Mouse (Mus musculus): ENCODE measurements around the gene Tagln2. TPM values are rescaled to one million over a fixed set of nuclear protein-coding genes. Genes with fewer than 3 reads are reported as not detected.

Gene Tagln2
- polyA plus RNA-seq (2012; ENCODE audit: low replicate concordance), result 84.0 and 546 TPM in 2 replicates

DNA sequence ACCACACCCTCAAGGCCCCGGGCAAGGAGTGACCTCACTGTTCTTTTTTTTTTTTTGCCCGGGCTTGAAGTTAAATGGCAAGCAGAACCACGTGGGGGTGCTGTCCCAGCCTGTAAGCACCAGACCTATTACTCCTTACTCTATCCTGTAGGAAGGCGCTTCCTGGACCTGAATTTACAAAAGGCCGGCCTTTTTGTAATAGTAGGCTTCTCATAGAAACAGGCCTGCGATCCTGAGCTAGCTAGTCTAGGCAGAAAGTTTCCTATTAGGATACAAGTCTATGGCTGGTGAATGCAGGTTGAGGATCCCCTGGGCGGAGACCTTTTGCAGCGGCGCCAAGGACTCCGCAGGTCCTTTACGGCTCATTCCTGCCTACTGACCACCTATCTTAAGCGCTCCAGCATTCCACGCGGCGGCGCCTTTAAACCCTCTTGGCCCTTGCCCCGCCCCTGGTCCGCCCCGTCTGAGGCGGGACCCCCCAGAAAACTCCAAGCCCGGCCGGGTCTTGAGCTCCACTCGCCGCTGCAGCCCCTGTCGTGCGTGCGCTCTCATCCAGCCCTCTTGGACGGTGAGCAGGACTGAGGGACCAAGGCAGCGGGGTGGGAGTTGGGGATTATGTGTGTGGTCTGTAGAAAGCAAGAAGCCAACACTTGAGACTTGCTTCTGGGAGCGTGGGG lies at the start of gene Tagln2:
Gene Tagln2, plus strand, starts transcription at position 283 of the 677 bp plus-strand sequence.

DNA sequence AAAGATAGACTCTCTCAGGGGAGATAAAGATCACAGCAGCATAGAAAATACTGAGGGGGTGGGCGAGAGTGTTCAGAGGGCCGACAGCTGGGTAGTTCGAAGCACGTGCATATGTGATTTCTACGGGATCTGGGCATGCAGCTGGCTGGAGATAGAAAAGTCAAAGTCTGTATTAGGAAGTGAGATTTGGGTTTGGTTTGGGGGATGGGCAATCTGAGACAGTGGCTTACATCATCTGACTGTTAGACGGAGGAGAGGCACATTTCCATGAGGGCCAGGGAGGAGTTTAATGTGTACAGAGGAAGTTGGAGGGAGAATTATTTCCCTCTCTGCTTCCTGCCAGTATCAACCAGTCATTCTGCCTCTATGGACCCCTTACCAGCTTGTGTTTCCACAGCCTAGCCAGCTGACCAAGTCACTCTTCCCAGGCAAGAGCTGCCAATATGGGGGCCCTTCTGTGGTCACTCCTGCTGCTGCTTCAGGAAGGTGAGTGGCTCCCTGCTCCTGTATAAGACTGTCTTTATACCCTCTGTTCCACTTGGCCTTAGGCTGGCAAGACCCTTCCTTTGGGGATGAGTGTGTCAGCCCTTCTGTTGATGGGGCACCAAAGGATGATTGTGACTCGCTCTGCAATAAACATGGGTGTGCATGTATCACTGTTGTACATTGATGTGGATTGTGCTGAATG lies 24.6 kb upstream of the Tagln2 start, which contains the start of gene Slamf9:
Gene Slamf9, plus strand, starts transcription at position 305 of the 688 bp plus-strand sequence.

DNA sequence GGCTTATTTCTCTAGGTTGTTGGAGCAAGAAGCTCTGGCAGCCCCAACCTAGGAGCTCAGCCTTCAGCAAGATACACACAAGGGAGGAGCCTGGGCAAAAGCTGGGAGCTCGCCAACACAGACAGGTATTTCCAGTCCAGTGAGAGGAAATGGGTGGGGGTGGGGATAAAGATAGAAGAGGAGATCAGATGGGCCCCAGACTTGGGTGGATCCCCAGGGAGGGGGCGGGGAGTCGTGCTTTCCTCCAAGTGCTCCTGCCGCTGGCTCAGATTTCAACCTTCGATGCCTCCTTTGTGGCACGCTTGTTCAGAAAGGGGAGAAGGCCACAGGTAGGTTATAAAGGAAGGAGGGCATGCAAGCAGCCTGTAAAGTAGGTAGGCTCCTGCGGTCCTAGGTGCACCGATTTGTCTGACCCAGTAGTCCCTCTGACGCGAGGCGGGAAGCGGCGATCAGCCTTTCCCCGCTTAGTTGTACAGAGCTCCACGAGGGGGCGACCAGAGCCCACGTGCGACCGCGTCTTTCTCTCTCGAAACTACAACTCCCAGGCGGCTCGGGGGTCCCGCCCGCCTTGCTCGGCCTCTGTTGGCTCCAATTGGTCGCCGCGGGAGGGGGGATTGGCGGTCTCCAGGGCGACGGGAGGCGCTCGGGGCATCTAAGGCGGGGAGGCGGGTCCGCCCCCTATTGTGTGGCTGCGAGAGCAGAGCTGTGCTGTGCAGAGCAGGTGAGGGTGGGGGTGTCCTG lies 18.1 kb upstream of the Tagln2 start, which contains the start of gene Igsf9:
Gene Igsf9, plus strand, starts transcription at position 249 of the 741 bp plus-strand sequence.

DNA sequence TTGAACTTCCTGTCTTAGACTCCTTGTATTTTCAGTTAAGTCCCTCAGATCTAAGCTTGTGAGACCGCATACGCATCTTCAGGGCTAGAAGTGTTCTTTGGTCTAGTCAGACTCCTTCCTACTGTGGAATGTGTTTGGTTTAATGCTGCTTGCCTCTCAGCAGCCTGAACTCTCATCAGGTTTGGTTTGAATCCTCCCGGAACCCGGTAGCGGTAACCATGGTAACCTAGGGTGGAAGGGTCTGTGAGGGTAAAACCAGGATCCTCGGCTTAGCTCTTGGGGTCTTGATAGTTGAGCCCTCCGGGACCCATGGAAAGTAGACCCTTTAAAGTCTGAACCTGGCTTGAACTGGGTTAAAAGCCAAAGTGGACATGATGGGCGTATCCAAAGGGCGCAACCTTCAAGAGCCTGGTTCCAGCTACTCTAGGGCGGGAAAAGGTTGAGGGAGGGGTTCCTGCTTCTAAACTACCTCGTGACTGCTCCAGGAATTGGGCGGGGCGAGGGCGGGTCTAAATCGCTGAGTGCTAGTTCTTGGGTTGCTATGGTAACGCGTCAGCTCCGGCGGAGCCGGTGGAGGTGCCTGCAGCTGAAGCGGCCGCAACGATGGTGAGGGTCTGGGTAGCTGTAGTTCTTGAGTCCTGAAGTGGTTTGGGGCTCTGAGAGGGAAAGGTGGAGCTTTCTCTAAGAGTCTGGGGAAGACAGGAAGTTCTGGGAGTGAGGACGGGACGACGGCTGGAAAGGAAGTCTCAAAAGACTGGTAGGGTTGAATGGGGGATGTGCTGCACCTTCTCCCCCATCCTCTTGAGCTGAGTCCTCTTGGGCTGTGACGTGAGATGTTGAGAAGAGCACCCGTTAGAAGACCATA lies 21.0 kb downstream of the Tagln2 start, which contains the start of gene Cfap45:
Gene Cfap45, plus strand, starts transcription at position 226 of the 865 bp plus-strand sequence.

DNA sequence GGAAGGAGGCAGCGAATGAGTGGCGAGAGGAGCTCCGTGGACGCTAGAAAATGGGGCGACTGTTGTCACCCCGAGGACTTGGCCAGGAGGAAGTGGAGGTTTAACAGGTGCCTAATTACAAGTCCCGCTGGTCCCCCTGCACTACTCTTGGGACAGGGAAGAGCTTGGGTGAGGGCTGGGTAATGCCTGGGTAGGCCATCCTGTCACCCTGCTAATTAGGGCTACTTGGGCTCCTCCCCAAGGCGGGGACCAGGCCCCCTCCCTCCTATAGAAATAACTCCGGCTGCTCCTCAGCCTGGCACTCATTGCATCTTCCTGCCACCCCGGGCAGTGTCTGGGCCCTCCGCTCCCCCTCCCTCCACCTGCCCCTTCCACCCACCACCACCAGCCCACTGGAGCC lies 55.8 kb downstream of the Tagln2 start, which contains the start of gene Vsig8:
Gene Vsig8, plus strand, starts transcription at position 301 of the 400 bp plus-strand sequence.

Other genes with a start within 250 kb of the Tagln2 start
- not detected in 2 replicates for gene Atp1a4, start 241.6 kb upstream of the Tagln2 start, polyA plus RNA-seq (2012; ENCODE audit: low replicate concordance)
- gene Igsf8, start 238.4 kb upstream of the Tagln2 start, polyA plus RNA-seq (2012; ENCODE audit: low replicate concordance), result 91.7 and 109 TPM in 2 replicates
- gene Atp1a2, start 202.0 kb upstream of the Tagln2 start, polyA plus RNA-seq (2012; ENCODE audit: low replicate concordance), result 0.03 TPM in 1 of 2 replicates, not detected in the other
- gene Kcnj9, start 170.7 kb upstream of the Tagln2 start, polyA plus RNA-seq (2012; ENCODE audit: low replicate concordance), result 1.2 and 1.5 TPM in 2 replicates
- gene Kcnj10, start 158.8 kb upstream of the Tagln2 start, polyA plus RNA-seq (2012; ENCODE audit: low replicate concordance), result 9.4 and 15.4 TPM in 2 replicates
- 14.4 and 30.6 TPM in 2 replicates for gene Pigm, start 123.5 kb upstream of the Tagln2 start, polyA plus RNA-seq (2012; ENCODE audit: low replicate concordance)
- gene Slamf9, start 24.7 kb upstream of the Tagln2 start, polyA plus RNA-seq (2012; ENCODE audit: low replicate concordance), result 0.40 and 0.54 TPM in 2 replicates
- 5.4 and 9.7 TPM in 2 replicates for gene Igsf9, start 18.3 kb upstream of the Tagln2 start, polyA plus RNA-seq (2012; ENCODE audit: low replicate concordance)
- gene Cfap45, start 20.8 kb downstream of the Tagln2 start, polyA plus RNA-seq (2012; ENCODE audit: low replicate concordance), result 0.07 and 0.28 TPM in 2 replicates
- gene Vsig8, start 55.9 kb downstream of the Tagln2 start, polyA plus RNA-seq (2012; ENCODE audit: low replicate concordance), result 0.36 and 0.48 TPM in 2 replicates
- gene Slamf8, start 90.5 kb downstream of the Tagln2 start, polyA plus RNA-seq (2012; ENCODE audit: low replicate concordance), result 0.98 and 2.4 TPM in 2 replicates
- gene Fcrl6, start 102.5 kb downstream of the Tagln2 start, polyA plus RNA-seq (2012; ENCODE audit: low replicate concordance), result 0.15 TPM in 1 of 2 replicates, not detected in the other
- gene Dusp23, start 132.9 kb downstream of the Tagln2 start, polyA plus RNA-seq (2012; ENCODE audit: low replicate concordance), result 4.3 and 6.6 TPM in 2 replicates
- not detected in 2 replicates for gene Crp, start 198.0 kb downstream of the Tagln2 start, polyA plus RNA-seq (2012; ENCODE audit: low replicate concordance)